Mouse (Mus musculus): ENCODE results near the gene Dmc1. TPM values are rescaled to one million over a fixed set of nuclear protein-coding genes. Genes with fewer than 3 reads are reported as not detected.

Gene Dmc1
- total and polyA plus RNA-seq, 3 experiments: not detected

DNA sequence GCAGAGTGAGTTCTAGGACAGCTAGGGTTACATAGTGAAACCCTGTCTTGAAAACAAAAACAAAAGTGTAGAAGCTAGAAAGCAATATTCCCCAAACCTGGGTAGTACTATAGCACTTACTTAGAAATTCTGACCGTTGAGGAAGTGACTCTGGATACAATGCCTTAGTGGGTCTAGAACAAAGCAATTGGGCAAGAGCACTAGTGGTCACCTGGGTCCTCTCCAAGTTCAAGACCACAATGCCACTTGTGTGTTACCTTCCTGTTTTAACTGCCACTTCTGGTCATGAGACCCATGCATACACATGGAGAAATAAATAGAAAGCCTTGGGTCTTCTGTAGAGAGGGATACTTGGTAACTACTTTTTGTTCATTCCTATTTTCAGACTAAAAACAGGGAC, 6.2 kb downstream of the Dmc1 start:
- no peak for TF ChIP-seq E2F4 (IDR thresholded peaks at IDR 0.05; ENCODE audit: insufficient replicate concordance, low read depth, low read length)
- no peak for TF ChIP-seq USF1 (IDR thresholded peaks at IDR 0.05; ENCODE audit: low read depth, low read length)
- no peak for TF ChIP-seq MAFK (IDR thresholded peaks at IDR 0.05; ENCODE audit: insufficient replicate concordance, low read length)
- no peak for TF ChIP-seq SIN3A (IDR thresholded peaks at IDR 0.05; ENCODE audit: low read length)
- TF ChIP-seq PAX5 (IDR thresholded peaks at IDR 0.05; ENCODE audit: low read length): no peak
- H3K27ac ChIP-seq (ENCODE audit: insufficient read depth, low read depth): no peak overlapping the region
- no peak overlapping the region for H3K9ac ChIP-seq (ENCODE audit: insufficient read depth, low read depth)
- H3K79me2 ChIP-seq (replicated peaks; ENCODE audit: control insufficient read depth, extremely low read depth, insufficient read depth, poor library complexity, severe bottlenecking): no peaks in the 10 kb centered on the region
- no peaks in the 10 kb centered on the region for H3K9me3 ChIP-seq (replicated peaks; ENCODE audit: low read length)
- no peak overlapping the region for H3K4me3 ChIP-seq (replicated peaks in 1 of 3; ENCODE audit: low read depth in 2 of 3, low read length in 2 of 3, poor library complexity in 1 of 3)
- H3K27me3 ChIP-seq (replicated peaks): no peaks in the 10 kb centered on the region
- H3K4me1 ChIP-seq (ENCODE audit: control insufficient read depth in 1 of 2, insufficient read depth in 2 of 2): peaks cover 0 to 6% of the 10 kb centered on the region in 2 experiments; a peak in 1 of 4 replicates
- DNase-seq (ENCODE audit: extremely low read depth): no peak
- no peaks in the 10 kb centered on the region for H3K36me3 ChIP-seq (replicated peaks in 1 of 2; ENCODE audit: control insufficient read depth in 1 of 2, insufficient read depth in 1 of 2, low read length in 1 of 2)
- dilution Hi-C loops (cut with MboI; ENCODE audit: extremely low pct_ligation_motif_present, extremely low pct_unique_long_range_greater_than_20kb, low sequenced_read_pairs) (no loop called here), in situ Hi-C loops (cut with MboI; ENCODE audit: low pct_ligation_motif_present, low pct_unique_long_range_greater_than_20kb, low sequenced_read_pairs) (no loop called here)
- no peak overlapping the region for H3K4me2 ChIP-seq (ENCODE audit: insufficient read depth, low read depth, poor library complexity, severe bottlenecking)

DNA sequence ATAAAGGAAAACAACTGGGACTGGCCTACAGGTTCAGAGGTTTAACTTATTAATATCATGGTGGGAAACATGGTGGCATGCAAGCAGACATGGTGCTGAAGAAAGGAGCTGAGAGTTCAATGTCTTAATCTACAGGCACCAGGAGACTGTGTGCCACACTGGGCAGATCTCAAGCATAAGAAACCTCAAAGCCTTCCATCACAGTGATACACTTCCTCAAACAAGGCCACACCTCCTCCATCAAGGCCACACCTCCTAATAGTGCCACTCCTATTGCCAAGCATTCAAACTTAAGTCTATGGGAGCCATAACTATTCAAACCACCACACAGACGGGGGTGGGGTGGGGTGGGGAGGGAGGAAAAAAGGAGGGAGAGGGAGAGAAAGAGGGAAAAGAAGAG, 23.3 kb downstream of the Dmc1 start:
- TF ChIP-seq TCF12 (IDR thresholded peaks at IDR 0.05; ENCODE audit: low read depth, low read length): no peak
- TF ChIP-seq ZMIZ1 (IDR thresholded peaks at IDR 0.05; ENCODE audit: low read depth, low read length): no peak
- no peak for TF ChIP-seq RAD21 (IDR thresholded peaks at IDR 0.05; ENCODE audit: low read depth, low read length)
- no peak for TF ChIP-seq USF2 (conservative IDR thresholded peaks at IDR 0.05; ENCODE audit: low read depth, low read length)
- Histone ChIP-seq H3K27me3 (replicated peaks) (no peaks in the 10 kb centered on the region), H3K27ac (ENCODE audit: insufficient read depth, low read depth) (no peak overlapping the region), H3K9me3 (replicated peaks; ENCODE audit: low read length) (no peaks in the 10 kb centered on the region), H3K4me1 (ENCODE audit: control insufficient read depth in 1 of 2, insufficient read depth in 2 of 2) (peaks cover 0 to 7% of the 10 kb centered on the region in 2 experiments; a peak in 2 of 4 replicates), H3K9ac (ENCODE audit: insufficient read depth, low read depth) (no peak overlapping the region), H3K36me3 (replicated peaks in 1 of 2; ENCODE audit: control insufficient read depth in 1 of 2, insufficient read depth in 1 of 2, low read length in 1 of 2) (no peaks in the 10 kb centered on the region), H3K79me2 (replicated peaks; ENCODE audit: control insufficient read depth, extremely low read depth, insufficient read depth, poor library complexity, severe bottlenecking) (no peaks in the 10 kb centered on the region), H3K4me3 (replicated peaks in 1 of 3; ENCODE audit: low read depth in 2 of 3, low read length in 2 of 3, poor library complexity in 1 of 3) (no peak overlapping the region), H3K4me2 (ENCODE audit: insufficient read depth, low read depth, poor library complexity, severe bottlenecking) (no peak overlapping the region)
- peak; percentile 8 for DNase-seq (ENCODE audit: extremely low read depth)
- in situ Hi-C loops (cut with MboI; ENCODE audit: low pct_ligation_motif_present, low pct_unique_long_range_greater_than_20kb, low sequenced_read_pairs): loop anchor here (5.0 kb wide), 1 partner anchor 46 kb away; no protein-coding TSS in a partner anchor
- dilution Hi-C loops (cut with MboI; ENCODE audit: extremely low pct_ligation_motif_present, extremely low pct_unique_long_range_greater_than_20kb, low sequenced_read_pairs): no loop called here

DNA sequence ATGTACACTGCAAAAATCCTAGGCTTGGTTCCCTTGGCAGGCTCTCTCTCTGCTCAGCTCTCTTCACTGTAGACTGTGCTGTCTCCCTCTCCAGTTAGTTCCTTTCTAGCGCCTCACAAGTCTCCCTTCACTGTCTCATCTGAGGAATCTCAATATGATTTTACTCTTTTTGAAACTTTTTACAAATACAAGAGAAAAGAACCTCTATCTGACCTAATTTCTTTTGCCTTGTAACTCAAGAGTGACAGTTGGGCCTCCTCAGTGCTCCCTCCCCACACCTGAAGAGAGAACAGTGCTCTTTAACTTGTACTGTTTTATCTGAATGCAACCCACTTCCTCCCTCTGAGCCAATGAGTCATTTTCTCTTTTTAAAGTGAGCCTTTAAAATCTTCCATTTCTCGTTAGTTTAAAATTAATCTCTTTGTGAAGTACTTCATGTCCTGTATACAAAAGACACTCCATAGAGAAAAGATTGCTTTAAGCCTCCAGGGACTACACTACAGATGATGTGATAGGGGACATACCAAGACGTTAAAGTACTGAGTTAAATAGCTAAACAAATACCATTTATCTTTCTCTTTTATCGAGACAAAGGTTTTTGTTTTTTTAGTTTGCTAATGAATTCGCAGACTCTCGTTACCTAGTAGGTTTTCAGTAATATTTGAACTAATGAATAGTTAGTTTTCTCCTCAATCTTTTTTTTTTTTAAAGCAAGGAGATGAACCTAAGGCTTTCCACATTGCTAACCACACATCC, 27.1 kb downstream of the Dmc1 start:
- Histone ChIP-seq H3K4me3 (replicated peaks in 1 of 3; ENCODE audit: low read depth in 2 of 3, low read length in 2 of 3, poor library complexity in 1 of 3) (no peak overlapping the region), H3K4me2 (ENCODE audit: insufficient read depth, low read depth, poor library complexity, severe bottlenecking) (no peak overlapping the region), H3K27ac (ENCODE audit: insufficient read depth, low read depth) (no peak overlapping the region), H3K4me1 (ENCODE audit: control insufficient read depth in 1 of 2, insufficient read depth in 2 of 2) (peaks cover 0 to 11% of the 10 kb centered on the region in 2 experiments; a peak in 2 of 4 replicates), H3K9me3 (replicated peaks; ENCODE audit: low read length) (no peaks in the 10 kb centered on the region), H3K9ac (ENCODE audit: insufficient read depth, low read depth) (no peak overlapping the region), H3K36me3 (replicated peaks in 1 of 2; ENCODE audit: control insufficient read depth in 1 of 2, insufficient read depth in 1 of 2, low read length in 1 of 2) (no peaks in the 10 kb centered on the region), H3K79me2 (replicated peaks; ENCODE audit: control insufficient read depth, extremely low read depth, insufficient read depth, poor library complexity, severe bottlenecking) (no peaks in the 10 kb centered on the region), H3K27me3 (replicated peaks) (no peaks in the 10 kb centered on the region)
- TF ChIP-seq JUND (conservative IDR thresholded peaks at IDR 0.05; ENCODE audit: low read depth, low read length): no peak
- no peak for TF ChIP-seq PAX5 (IDR thresholded peaks at IDR 0.05; ENCODE audit: low read length)
- TF ChIP-seq JUN (IDR thresholded peaks at IDR 0.05; ENCODE audit: insufficient read depth, low read depth, low read length): no peak
- no peak for TF ChIP-seq GABPA (IDR thresholded peaks at IDR 0.05; ENCODE audit: insufficient replicate concordance, low read depth, low read length)
- no peak for TF ChIP-seq E2F4 (IDR thresholded peaks at IDR 0.05; ENCODE audit: insufficient replicate concordance, low read depth, low read length)
- TF ChIP-seq KAT2A (IDR thresholded peaks at IDR 0.05; ENCODE audit: insufficient replicate concordance, low read length): no peak
- TF ChIP-seq MAX (IDR thresholded peaks at IDR 0.05; ENCODE audit: low read length): no peak
- TF ChIP-seq CHD1 (IDR thresholded peaks at IDR 0.05; ENCODE audit: low read depth, low read length): no peak
- no peak for TF ChIP-seq ETS1 (conservative IDR thresholded peaks at IDR 0.05; ENCODE audit: low read depth, low read length)
- TF ChIP-seq UBTF (IDR thresholded peaks at IDR 0.05; ENCODE audit: low read depth, low read length): no peak
- TF ChIP-seq ZC3H11A (IDR thresholded peaks at IDR 0.05; ENCODE audit: low read depth, low read length): no peak
- TF ChIP-seq RCOR1 (conservative IDR thresholded peaks at IDR 0.05; ENCODE audit: low read depth, low read length): no peak
- TF ChIP-seq TBP (conservative IDR thresholded peaks at IDR 0.05; ENCODE audit: low read depth, low read length): no peak
- TF ChIP-seq SIN3A (IDR thresholded peaks at IDR 0.05; ENCODE audit: low read length): no peak
- no peak for TF ChIP-seq CHD2 (IDR thresholded peaks at IDR 0.05; ENCODE audit: low read length)
- DNase-seq (ENCODE audit: extremely low read depth): peak; percentile 6
- dilution Hi-C loops (cut with MboI; ENCODE audit: extremely low pct_ligation_motif_present, extremely low pct_unique_long_range_greater_than_20kb, low sequenced_read_pairs) (no loop called here), in situ Hi-C loops (cut with MboI; ENCODE audit: low pct_ligation_motif_present, low pct_unique_long_range_greater_than_20kb, low sequenced_read_pairs) (no loop called here)
